Mouse (Mus musculus) cortical plate, adult 2 months (tissue): Measurements from ENCODE around the gene Gprin1.

Experiments
- CTCF ChIP-seq: fragments of 200-500 bp; IDR thresholded peaks from 2 replicates; pipeline ENCODE4 v1.5.1; 2011; ENCODE audit warnings: mild to moderate bottlenecking, control low read depth, low read length; ENCODE audit not compliant: insufficient read depth; ENCODE audit errors: extremely low read depth
- POLR2A ChIP-seq: fragments of 200-500 bp; IDR thresholded peaks from 2 replicates; pipeline ENCODE4 v1.6.1; 2011; ENCODE audit warnings: mild to moderate bottlenecking, low read length, control low read depth; ENCODE audit not compliant: insufficient read depth; ENCODE audit errors: extremely low read depth

DNA sequence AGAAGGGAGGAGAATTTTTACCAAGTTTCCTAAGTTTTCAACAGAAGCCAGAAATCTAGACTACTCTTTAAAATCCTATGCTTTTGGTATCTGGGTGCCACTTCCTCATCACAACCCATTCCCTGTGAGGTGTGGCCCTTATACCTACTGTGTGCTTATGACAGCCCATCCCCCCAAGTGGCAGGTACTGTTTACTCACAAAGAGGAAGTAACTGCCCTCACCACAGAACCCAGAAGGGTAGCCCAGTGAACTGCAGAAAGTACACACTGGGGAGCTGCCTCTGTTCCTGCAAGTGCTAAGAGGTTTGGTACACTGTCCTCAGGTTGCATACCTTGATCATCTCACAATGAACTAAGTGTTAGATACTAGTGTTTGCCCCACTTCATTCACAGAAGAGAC lies 57.9 kb downstream of the Gprin1 start:
- TF ChIP-seq CTCF (no peak), POLR2A (no peak)
